Mouse (Mus musculus) frontal cortex, postnatal 25 days (tissue): ENCODE results near the gene Egf.
"Not testable (repeated sequence)": the region's sequence is repeated elsewhere in the genome, so short reads cannot be mapped to it uniquely, and the experiment has no call there.

Experiments used
- DNase-seq, 2 experiments: peaks; one replicate each; pipeline ENCODE4 v3.0.0; 2022; ENCODE audit warnings: low spot score in 2 of 2

The Egf gene

GRCm38 (mm10) chr3:129754650-129755604 is at the start of gene Egf:
Egf (minus strand) TSS chr3:129755316.
- no peak for DNase-seq

GRCm38 (mm10) chr3:129803765-129804164 is 48.6 kb upstream of the Egf start, which contains the start of gene Lrit3:
Lrit3 (minus strand) TSS chr3:129804030.
- DNase-seq = no peak

- DNase-seq = no peak
Measured at GRCm38 (mm10) chr3:129799011-129799410, 43.9 kb upstream of the Egf start.

GRCm38 (mm10) chr3:129798551-129798950 is 43.4 kb upstream of the Egf start:
- no peak for DNase-seq

GRCm38 (mm10) chr3:129797341-129797740 is 42.2 kb upstream of the Egf start:
- DNase-seq = no peak

GRCm38 (mm10) chr3:129793801-129794200 is 38.7 kb upstream of the Egf start:
- DNase-seq = no peak

- DNase-seq = no peak
Measured at GRCm38 (mm10) chr3:129782746-129783145, 27.6 kb upstream of the Egf start.

GRCm38 (mm10) chr3:129781435-129781834 is 26.3 kb upstream of the Egf start:
- no peak for DNase-seq

- DNase-seq = no peak
Measured at GRCm38 (mm10) chr3:129771210-129771609, 16.1 kb upstream of the Egf start.

GRCm38 (mm10) chr3:129766971-129767794 is 12.1 kb upstream of the Egf start:
- DNase-seq = no peak

GRCm38 (mm10) chr3:129766106-129766505 is 11.0 kb upstream of the Egf start:
- no peak for DNase-seq

- DNase-seq = not testable (repeated sequence)
Measured at GRCm38 (mm10) chr3:129757599-129757998, 2.5 kb upstream of the Egf start.

- DNase-seq = no peak
Measured at GRCm38 (mm10) chr3:129744803-129745202, 10.3 kb downstream of the Egf start.

GRCm38 (mm10) chr3:129742781-129743180 is 12.3 kb downstream of the Egf start:
- no peak for DNase-seq

GRCm38 (mm10) chr3:129738291-129739183 is 16.6 kb downstream of the Egf start:
- no peak for DNase-seq

GRCm38 (mm10) chr3:129731636-129732035 is 23.5 kb downstream of the Egf start:
- no peak for DNase-seq

- no peak for DNase-seq
Measured at GRCm38 (mm10) chr3:129730426-129730825, 24.7 kb downstream of the Egf start.

- DNase-seq = no peak
Measured at GRCm38 (mm10) chr3:129729916-129730315, 25.2 kb downstream of the Egf start.

GRCm38 (mm10) chr3:129725592-129725991 is 29.5 kb downstream of the Egf start:
- no peak for DNase-seq

GRCm38 (mm10) chr3:129724961-129725501 is 30.1 kb downstream of the Egf start:
- peak; percentile 89 to 91 for DNase-seq

GRCm38 (mm10) chr3:129724505-129724904 is 30.6 kb downstream of the Egf start:
- no peak for DNase-seq
